Mouse (Mus musculus) Patski (cell line): Measurements from ENCODE around the gene Plxna2. TPM values are rescaled to one million over a fixed set of nuclear protein-coding genes. Genes with fewer than 3 reads are reported as not detected.
A peak's percentile ranks its signal among the peaks of the same experiment; 100 is the strongest.

Experiments used
- ATAC-seq: fragments of 100-300 bp; one replicate; pipeline ENCODE4 v1.8.0; 2021
- CTCF ChIA-PET: fragments of 350-600 bp; sonication (Branson Sonifier 250); formaldehyde crosslinking; loops from one replicate; lab custom pipeline; 2022; ENCODE audit warnings: inconsistent platforms; lab: Charles Lee
- POLR2A ChIA-PET: fragments of 350-600 bp; sonication (Branson Sonifier 250); formaldehyde crosslinking; loops from one replicate; lab custom pipeline; 2022; ENCODE audit warnings: antibody characterized with exemption, inconsistent platforms; lab: Charles Lee
- DNase-seq: peaks from one replicate; pipeline ENCODE4 v3.0.0-alpha.2; 2011; ENCODE audit warnings: low read depth, low spot score
- H3K27me3 ChIP-seq: fragments of 371-371 bp; one replicate; pipeline ENCODE4 v1.5.1; 2021
- CTCF ChIP-seq: fragments of 100-300 bp; IDR thresholded peaks from one replicate; pipeline ENCODE4 v1.5.1; 2021
- in situ Hi-C: fragments of 300-500 bp; cut with MboI; formaldehyde crosslinking; loops from 3 replicates; pipeline ENCODE4 v1.11.1; 2018; ENCODE audit warnings: low pct_unique_long_range_greater_than_20kb, mixed read lengths
- polyA plus RNA-seq: library from polyadenylated mRNA; unstranded; gene quantifications from one replicate; pipeline ENCODE4 v1.2.3, GENCODE M21; 2021

The Plxna2 gene
- 26.2 TPM for polyA plus RNA-seq

GRCm38 (mm10) chr1:194617918-194618317 is at the start of gene Plxna2:
Gene Plxna2, plus strand, starts transcription at chr1:194618218.
- no peaks in the 10 kb centered on the region for H3K27me3 ChIP-seq
- ChIA-PET POLR2A (no interaction called here), CTCF (interaction anchor here (0.9 to 3.8 kb wide), 2 partner anchors 107 to 199 kb away, joined by 3 to 19 read pairs; no protein-coding TSS in a partner anchor)
- no peak for TF ChIP-seq CTCF
- in situ Hi-C loops, result loop anchor here (10.0 kb wide), 1 partner anchor 337 kb away; no protein-coding TSS in a partner anchor
- no peak for DNase-seq
- no peak for ATAC-seq

GRCm38 (mm10) chr1:194573870-194574269 is 44.1 kb upstream of the Plxna2 start:
- DNase-seq (no peak), ATAC-seq (no peak)
- ChIA-PET CTCF (no interaction called here), POLR2A (no interaction called here)
- in situ Hi-C loops, result no loop called here
- H3K27me3 ChIP-seq, result peaks cover 16% of the 10 kb centered on the region
- TF ChIP-seq CTCF, result no peak

- TF ChIP-seq CTCF, result no peak
- DNase-seq (no peak), ATAC-seq (no peak)
- peaks cover 17% of the 10 kb centered on the region for H3K27me3 ChIP-seq
- in situ Hi-C loops, result no loop called here
- POLR2A ChIA-PET, result no interaction called here
- CTCF ChIA-PET, result no interaction called here
Measured at GRCm38 (mm10) chr1:194578270-194578669, 39.7 kb upstream of the Plxna2 start.

- ChIA-PET POLR2A (no interaction called here), CTCF (interaction anchor here (1.6 kb wide), 1 partner anchor 17 kb away, joined by 3 read pairs; no protein-coding TSS in a partner anchor)
- H3K27me3 ChIP-seq, result peaks cover 7% of the 10 kb centered on the region
- no peak for ATAC-seq
- in situ Hi-C loops, result no loop called here
- DNase-seq, result no peak
- TF ChIP-seq CTCF, result no peak
Measured at GRCm38 (mm10) chr1:194580539-194580938, 37.5 kb upstream of the Plxna2 start.

GRCm38 (mm10) chr1:194586670-194587069 is 31.3 kb upstream of the Plxna2 start:
- in situ Hi-C loops, result no loop called here
- DNase-seq (no peak), ATAC-seq (no peak)
- POLR2A ChIA-PET, result no interaction called here
- peaks cover 6% of the 10 kb centered on the region for H3K27me3 ChIP-seq
- TF ChIP-seq CTCF, result no peak
- CTCF ChIA-PET, result no interaction called here

- ChIA-PET CTCF (no interaction called here), POLR2A (no interaction called here)
- TF ChIP-seq CTCF, result no peak
- ATAC-seq (peak; percentile 54), DNase-seq (peak; percentile 10)
- H3K27me3 ChIP-seq, result peaks cover 3% of the 10 kb centered on the region
- in situ Hi-C loops, result no loop called here
Measured at GRCm38 (mm10) chr1:194587532-194587931, 30.5 kb upstream of the Plxna2 start.

GRCm38 (mm10) chr1:194587956-194588668 is 29.9 kb upstream of the Plxna2 start:
- ATAC-seq, result no peak
- no peak for DNase-seq
- POLR2A ChIA-PET, result no interaction called here
- peaks cover 3% of the 10 kb centered on the region for H3K27me3 ChIP-seq
- in situ Hi-C loops, result no loop called here
- no peak for TF ChIP-seq CTCF
- CTCF ChIA-PET, result no interaction called here

GRCm38 (mm10) chr1:194588711-194589451 is 29.1 kb upstream of the Plxna2 start:
- no peak for TF ChIP-seq CTCF
- DNase-seq (peak; percentile 38), ATAC-seq (peak; percentile 26)
- ChIA-PET POLR2A (no interaction called here), CTCF (interaction anchor here (1.0 kb wide), 1 partner anchor 21 kb away, joined by 3 read pairs; no protein-coding TSS in a partner anchor)
- H3K27me3 ChIP-seq, result peaks cover 1% of the 10 kb centered on the region
- in situ Hi-C loops, result no loop called here

- in situ Hi-C loops, result no loop called here
- no peak for TF ChIP-seq CTCF
- POLR2A ChIA-PET, result no interaction called here
- ATAC-seq, result no peak
- CTCF ChIA-PET, result no interaction called here
- no peak for DNase-seq
- peaks cover 24% of the 10 kb centered on the region for H3K27me3 ChIP-seq
Measured at GRCm38 (mm10) chr1:194593155-194593554, 24.9 kb upstream of the Plxna2 start.

GRCm38 (mm10) chr1:194607406-194608261 is 10.4 kb upstream of the Plxna2 start:
- ChIA-PET CTCF (no interaction called here), POLR2A (interaction anchor here (0.7 kb wide), 1 partner anchor 201 kb away, joined by 4 read pairs; no protein-coding TSS in a partner anchor)
- in situ Hi-C loops, result no loop called here

More at GRCm38 (mm10) chr1:194607406-194608261, 10.4 kb upstream of the Plxna2 start:
- ATAC-seq, result no peak
- no peaks in the 10 kb centered on the region for H3K27me3 ChIP-seq
- TF ChIP-seq CTCF, result peak; percentile 32
- no peak for DNase-seq
